Mouse (Mus musculus): Measurements from ENCODE around the gene Schip1. TPM values are rescaled to one million over a fixed set of nuclear protein-coding genes. Genes with fewer than 3 reads are reported as not detected.
A peak's percentile ranks its signal among the peaks of the same experiment; 100 is the strongest.

Gene Schip1
- polyA plus RNA-seq, 2 experiments: 12.1 to 18.9 TPM

DNA sequence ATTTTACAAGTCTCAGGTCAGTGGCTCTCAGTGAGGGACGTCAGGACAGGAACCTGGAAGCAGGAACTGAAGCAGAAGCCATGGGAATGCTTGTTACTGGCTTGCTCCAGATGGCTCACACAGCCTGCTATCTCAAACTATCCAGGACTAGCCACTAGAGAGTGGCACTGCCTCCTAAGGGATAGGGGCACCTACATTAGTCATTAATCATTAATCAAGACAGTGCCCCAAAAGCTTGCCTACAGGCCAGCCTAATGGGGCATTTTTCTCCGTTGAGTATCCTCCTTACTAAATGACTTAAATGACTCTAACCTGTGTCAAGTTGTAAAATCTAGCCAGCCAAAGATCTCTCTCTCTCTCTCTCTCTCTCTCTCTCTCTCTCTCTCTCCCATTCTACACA, 314.2 kb downstream of the Schip1 start:
- no peak for TF ChIP-seq POLR2A (IDR thresholded peaks at IDR 0.05; ENCODE audit: borderline replicate concordance, extremely low read depth, insufficient read depth, insufficient read length)
- Histone ChIP-seq H3K9me3 (ENCODE audit: control insufficient read depth, low read length) (no peaks in the 10 kb centered on the region), H3K4me1 (ENCODE audit: control insufficient read depth, insufficient read depth, low read length) (no peaks in the 10 kb centered on the region), H3K27ac (replicated peaks; ENCODE audit: low read depth, low read length) (no peak overlapping the region), H3K27me3 (ENCODE audit: control insufficient read depth, insufficient read depth, low read length) (no peaks in the 10 kb centered on the region), H3K9ac (ENCODE audit: low read depth, low read length, severe bottlenecking) (no peak overlapping the region), H3K36me3 (ENCODE audit: control insufficient read depth, insufficient read depth, low read length) (no peaks in the 10 kb centered on the region), H3K4me3 (replicated peaks; ENCODE audit: low read length) (no peak overlapping the region), H3K4me2 (replicated peaks; ENCODE audit: low read depth, low read length, severe bottlenecking) (no peak overlapping the region)
- no peak for DNase-seq (ENCODE audit: low spot score)
- 40% methylated on average over 2 of the region's 2 CpGs for WGBS
- no peak for ATAC-seq (ENCODE audit: low FRiP score, low read depth)

DNA sequence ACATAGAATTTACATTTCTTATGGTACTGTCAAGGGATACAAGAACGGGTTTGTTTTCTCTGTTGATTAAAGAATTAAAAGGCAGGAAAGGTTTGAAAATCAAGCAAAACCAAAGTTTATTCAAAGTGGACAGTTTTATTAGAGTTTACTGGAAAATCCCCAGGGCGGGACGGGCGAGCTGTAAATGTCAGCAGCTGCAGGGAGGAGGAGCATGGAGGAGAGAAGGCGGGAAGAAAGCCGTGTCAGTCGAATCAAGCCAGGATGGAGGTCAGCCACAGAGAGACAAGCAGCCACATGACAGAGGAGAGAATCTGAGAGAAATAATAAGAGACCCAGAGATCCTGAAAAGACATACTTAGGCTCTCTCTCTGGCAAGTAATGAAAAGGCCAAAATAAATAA, 314.6 kb downstream of the Schip1 start:
- H3K4me1 ChIP-seq (ENCODE audit: control insufficient read depth, insufficient read depth, low read length): no peaks in the 10 kb centered on the region
- H3K36me3 ChIP-seq (ENCODE audit: control insufficient read depth, insufficient read depth, low read length): no peaks in the 10 kb centered on the region
- no peak overlapping the region for H3K9ac ChIP-seq (ENCODE audit: low read depth, low read length, severe bottlenecking)
- no peak for TF ChIP-seq POLR2A (IDR thresholded peaks at IDR 0.05; ENCODE audit: borderline replicate concordance, extremely low read depth, insufficient read depth, insufficient read length)
- peak overlapping the region; percentile 19; the same call in 1 of the 2 replicates for H3K4me2 ChIP-seq (replicated peaks; ENCODE audit: low read depth, low read length, severe bottlenecking)
- no peak overlapping the region for H3K27ac ChIP-seq (replicated peaks; ENCODE audit: low read depth, low read length)
- no peak for DNase-seq (ENCODE audit: low spot score)
- H3K9me3 ChIP-seq (ENCODE audit: control insufficient read depth, low read length): no peaks in the 10 kb centered on the region
- 11% methylated on average over 7 of the region's 7 CpGs for WGBS
- no peak for ATAC-seq (ENCODE audit: low FRiP score, low read depth)
- no peak overlapping the region for H3K4me3 ChIP-seq (replicated peaks; ENCODE audit: low read length)
- no peaks in the 10 kb centered on the region for H3K27me3 ChIP-seq (ENCODE audit: control insufficient read depth, insufficient read depth, low read length)

DNA sequence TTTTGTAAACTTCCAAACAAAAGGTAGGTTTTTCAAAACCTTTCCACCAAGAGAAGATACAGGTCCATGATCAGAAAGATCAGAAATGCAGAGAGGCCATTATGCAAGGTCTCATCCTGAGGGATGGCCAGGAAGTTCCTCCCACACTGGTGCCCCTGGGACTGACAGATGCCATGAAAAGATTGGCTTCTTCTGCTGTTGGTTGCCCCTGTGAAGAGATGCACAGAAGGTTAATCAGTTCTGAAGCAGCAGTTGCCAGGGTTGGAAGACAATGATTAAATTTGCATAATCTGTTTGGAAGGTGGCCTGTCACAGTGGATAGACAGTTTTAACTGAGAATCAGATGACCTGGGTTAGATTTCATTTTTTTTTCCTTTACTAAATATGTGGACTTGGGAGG, 319.1 kb downstream of the Schip1 start:
- no peak for ATAC-seq (ENCODE audit: low FRiP score, low read depth)
- TF ChIP-seq POLR2A (IDR thresholded peaks at IDR 0.05; ENCODE audit: borderline replicate concordance, extremely low read depth, insufficient read depth, insufficient read length): no peak

DNA sequence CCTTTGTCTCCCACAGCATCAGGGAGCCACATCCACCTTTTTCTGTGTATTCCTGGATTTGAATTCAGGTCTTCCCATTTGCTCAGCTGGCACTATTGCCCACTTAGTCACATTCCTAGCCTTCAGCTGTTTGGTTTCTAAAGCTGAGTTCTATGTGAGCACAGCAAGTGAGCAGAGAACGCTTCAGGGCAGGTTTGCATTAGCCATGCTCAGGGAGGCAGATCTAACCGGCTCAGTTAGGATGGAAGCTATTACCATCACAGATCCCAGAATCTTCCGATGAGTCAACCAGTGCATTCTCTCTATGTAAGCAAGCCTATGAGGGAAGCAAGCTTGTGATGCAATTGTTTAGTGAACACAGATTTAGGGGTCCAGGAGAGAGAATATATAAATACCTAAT, 320.9 kb downstream of the Schip1 start:
- Histone ChIP-seq H3K9ac (ENCODE audit: low read depth, low read length, severe bottlenecking) (no peak overlapping the region), H3K4me3 (replicated peaks; ENCODE audit: low read length) (no peak overlapping the region), H3K4me2 (replicated peaks; ENCODE audit: low read depth, low read length, severe bottlenecking) (no peak overlapping the region), H3K9me3 (ENCODE audit: control insufficient read depth, low read length) (no peaks in the 10 kb centered on the region), H3K27ac (replicated peaks; ENCODE audit: low read depth, low read length) (no peak overlapping the region), H3K27me3 (ENCODE audit: control insufficient read depth, insufficient read depth, low read length) (no peaks in the 10 kb centered on the region), H3K4me1 (ENCODE audit: control insufficient read depth, insufficient read depth, low read length) (peaks cover 2% of the 10 kb centered on the region; the same call in 1 of the 2 replicates), H3K36me3 (ENCODE audit: control insufficient read depth, insufficient read depth, low read length) (no peaks in the 10 kb centered on the region)
- TF ChIP-seq POLR2A (IDR thresholded peaks at IDR 0.05; ENCODE audit: borderline replicate concordance, extremely low read depth, insufficient read depth, insufficient read length): no peak
- ATAC-seq (ENCODE audit: low FRiP score, low read depth) (no peak), DNase-seq (ENCODE audit: low spot score) (no peak)
- 80% methylated on average over 3 of the region's 3 CpGs for WGBS

More for the DNA sequence above, 319.1 kb downstream of the Schip1 start:
- H3K36me3 ChIP-seq (ENCODE audit: control insufficient read depth, insufficient read depth, low read length): no peaks in the 10 kb centered on the region
- H3K4me3 ChIP-seq (replicated peaks; ENCODE audit: low read length): no peak overlapping the region
- no peak for DNase-seq (ENCODE audit: low spot score)
- H3K27ac ChIP-seq (replicated peaks; ENCODE audit: low read depth, low read length): no peak overlapping the region
- no peak overlapping the region for H3K4me2 ChIP-seq (replicated peaks; ENCODE audit: low read depth, low read length, severe bottlenecking)
- H3K9me3 ChIP-seq (ENCODE audit: control insufficient read depth, low read length): no peaks in the 10 kb centered on the region
- H3K9ac ChIP-seq (ENCODE audit: low read depth, low read length, severe bottlenecking): no peak overlapping the region
- H3K27me3 ChIP-seq (ENCODE audit: control insufficient read depth, insufficient read depth, low read length): no peaks in the 10 kb centered on the region
- H3K4me1 ChIP-seq (ENCODE audit: control insufficient read depth, insufficient read depth, low read length): peaks cover 2% of the 10 kb centered on the region; the same call in 1 of the 2 replicates

DNA sequence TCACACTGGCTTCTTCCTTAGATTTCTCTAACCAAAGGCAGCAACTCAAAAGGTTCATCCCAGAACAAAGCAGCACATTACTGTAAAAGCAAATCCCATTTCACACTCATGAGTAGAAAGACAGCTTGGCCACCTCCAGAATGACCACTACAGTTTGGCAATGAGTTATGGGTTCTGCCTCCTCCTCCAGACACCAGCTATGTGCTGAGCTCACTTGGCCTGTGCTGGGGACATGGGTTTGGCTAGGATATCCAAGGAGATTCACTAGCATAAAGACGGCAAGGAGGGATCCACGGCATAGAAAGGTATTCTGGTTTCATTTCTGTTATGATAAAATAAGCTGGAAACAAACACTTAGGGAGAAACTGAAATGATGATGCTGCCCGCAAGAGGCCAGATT, 323.4 kb downstream of the Schip1 start:
- WGBS: 92% methylated on average over 3 of the region's 3 CpGs
- no peaks in the 10 kb centered on the region for H3K36me3 ChIP-seq (ENCODE audit: control insufficient read depth, insufficient read depth, low read length)
- no peaks in the 10 kb centered on the region for H3K9me3 ChIP-seq (ENCODE audit: control insufficient read depth, low read length)
- no peak overlapping the region for H3K27ac ChIP-seq (replicated peaks; ENCODE audit: low read depth, low read length)
- H3K27me3 ChIP-seq (ENCODE audit: control insufficient read depth, insufficient read depth, low read length): no peaks in the 10 kb centered on the region
- peaks cover 2% of the 10 kb centered on the region; the same call in 1 of the 2 replicates for H3K4me1 ChIP-seq (ENCODE audit: control insufficient read depth, insufficient read depth, low read length)
- no peak for TF ChIP-seq POLR2A (IDR thresholded peaks at IDR 0.05; ENCODE audit: borderline replicate concordance, extremely low read depth, insufficient read depth, insufficient read length)
- no peak overlapping the region for H3K4me2 ChIP-seq (replicated peaks; ENCODE audit: low read depth, low read length, severe bottlenecking)
- ATAC-seq (ENCODE audit: low FRiP score, low read depth) (no peak), DNase-seq (ENCODE audit: low spot score) (no peak)
- H3K9ac ChIP-seq (ENCODE audit: low read depth, low read length, severe bottlenecking): no peak overlapping the region
- no peak overlapping the region for H3K4me3 ChIP-seq (replicated peaks; ENCODE audit: low read length)

DNA sequence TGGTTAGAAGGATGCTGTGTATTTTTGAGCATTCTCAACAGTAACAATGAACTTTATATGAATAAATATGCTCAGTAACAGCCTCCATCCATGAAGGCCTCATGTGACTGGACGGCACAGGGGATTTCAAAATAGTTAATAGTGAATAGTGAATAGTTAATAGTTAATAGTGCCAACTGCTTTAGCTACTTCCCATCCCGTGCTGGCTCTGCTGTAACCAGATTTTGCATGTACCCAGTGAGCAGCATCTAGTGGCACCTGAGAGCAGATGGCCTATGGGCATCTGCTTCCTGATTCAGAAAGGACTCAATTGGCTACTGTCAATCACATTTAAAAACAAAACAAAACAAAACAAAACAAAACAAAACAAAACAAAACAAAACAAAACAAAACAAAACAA, 329.0 kb downstream of the Schip1 start:
- Histone ChIP-seq H3K9ac (ENCODE audit: low read depth, low read length, severe bottlenecking) (no peak overlapping the region), H3K9me3 (ENCODE audit: control insufficient read depth, low read length) (no peaks in the 10 kb centered on the region), H3K4me2 (replicated peaks; ENCODE audit: low read depth, low read length, severe bottlenecking) (no peak overlapping the region), H3K4me1 (ENCODE audit: control insufficient read depth, insufficient read depth, low read length) (no peaks in the 10 kb centered on the region), H3K36me3 (ENCODE audit: control insufficient read depth, insufficient read depth, low read length) (no peaks in the 10 kb centered on the region), H3K27me3 (ENCODE audit: control insufficient read depth, insufficient read depth, low read length) (no peaks in the 10 kb centered on the region), H3K27ac (replicated peaks; ENCODE audit: low read depth, low read length) (no peak overlapping the region), H3K4me3 (replicated peaks; ENCODE audit: low read length) (no peak overlapping the region)
- 78% methylated on average over 2 of the region's 2 CpGs for WGBS
- ATAC-seq (ENCODE audit: low FRiP score, low read depth) (no peak), DNase-seq (ENCODE audit: low spot score) (no peak)
- no peak for TF ChIP-seq POLR2A (IDR thresholded peaks at IDR 0.05; ENCODE audit: borderline replicate concordance, extremely low read depth, insufficient read depth, insufficient read length)
